Mouse (Mus musculus): Measurements from ENCODE around the gene Rab11fip5. TPM values are rescaled to one million over a fixed set of nuclear protein-coding genes. Genes with fewer than 3 reads are reported as not detected.

Gene Rab11fip5
- 12.2 and 12.4 TPM in 2 replicates for polyA plus RNA-seq (2015; fragmentation: Nextera tagmentation; extraction: Ambion mirVana)

GRCm38 (mm10) chr6:85373951-85374733, at the start of gene Rab11fip5:
TSS of gene Rab11fip5 (minus strand) at chr6:85374634.
- Histone ChIP-seq H3K4me2 (replicated peaks) (peak within 1 kb of the TSS; percentile 63), H3K27ac (peak within 1 kb of the TSS; percentile 76), H3K27me3 (peaks cover 2% of the 10 kb centered on the region; the same call in 1 of the 2 replicates), H3K9me3 (no peaks in the 10 kb centered on the region), H3K36me3 (no peaks in the 10 kb centered on the region), H3K9ac (replicated peaks) (peak within 1 kb of the TSS; percentile 85), H3K4me1 (replicated peaks) (peaks cover 28% of the 10 kb centered on the region), H3K4me3 (replicated peaks) (peak within 1 kb of the TSS; percentile 73)
- under 1% methylated on average over 76 of the region's 80 CpGs for WGBS
- no peak for ATAC-seq

- H3K9me3 ChIP-seq: no peaks in the 10 kb centered on the region
- ATAC-seq: no peak
- H3K4me2 ChIP-seq (replicated peaks): no peak within 1 kb of the TSS
- H3K36me3 ChIP-seq: no peaks in the 10 kb centered on the region
- H3K4me1 ChIP-seq (replicated peaks): no peaks in the 10 kb centered on the region
- peaks cover 19% of the 10 kb centered on the region for H3K27me3 ChIP-seq
- no peak within 1 kb of the TSS for H3K4me3 ChIP-seq (replicated peaks)
- no peak within 1 kb of the TSS for H3K27ac ChIP-seq
- WGBS: 12% methylated on average over 28 of the region's 28 CpGs
- H3K9ac ChIP-seq (replicated peaks): no peak within 1 kb of the TSS
Measured at GRCm38 (mm10) chr6:85423836-85424379, 49.5 kb upstream of the Rab11fip5 start, which contains the start of gene Noto. TSS of gene Noto (plus strand) at chr6:85423886.

GRCm38 (mm10) chr6:85419150-85419549, 44.7 kb upstream of the Rab11fip5 start:
- H3K4me3 ChIP-seq (replicated peaks): no peak overlapping the region
- WGBS: 84% methylated on average over 2 of the region's 2 CpGs
- no peaks in the 10 kb centered on the region for H3K4me1 ChIP-seq (replicated peaks)
- peaks cover 17% of the 10 kb centered on the region for H3K27me3 ChIP-seq
- H3K9me3 ChIP-seq: no peaks in the 10 kb centered on the region
- no peak overlapping the region for H3K4me2 ChIP-seq (replicated peaks)
- no peak for ATAC-seq
- H3K36me3 ChIP-seq: no peaks in the 10 kb centered on the region
- H3K27ac ChIP-seq: no peak overlapping the region
- no peak overlapping the region for H3K9ac ChIP-seq (replicated peaks)

GRCm38 (mm10) chr6:85415829-85416228, 41.4 kb upstream of the Rab11fip5 start:
- H3K4me1 ChIP-seq (replicated peaks): no peaks in the 10 kb centered on the region
- WGBS: 65% methylated on average over 3 of the region's 3 CpGs
- H3K9me3 ChIP-seq: no peaks in the 10 kb centered on the region
- no peak overlapping the region for H3K4me2 ChIP-seq (replicated peaks)
- no peak overlapping the region for H3K27ac ChIP-seq
- no peak for ATAC-seq
- H3K27me3 ChIP-seq: no peaks in the 10 kb centered on the region
- no peak overlapping the region for H3K4me3 ChIP-seq (replicated peaks)
- no peak overlapping the region for H3K9ac ChIP-seq (replicated peaks)
- H3K36me3 ChIP-seq: no peaks in the 10 kb centered on the region

- Histone ChIP-seq H3K4me3 (replicated peaks) (no peak overlapping the region), H3K4me1 (replicated peaks) (peaks cover 15% of the 10 kb centered on the region), H3K27ac (no peak overlapping the region), H3K9me3 (no peaks in the 10 kb centered on the region), H3K4me2 (replicated peaks) (no peak overlapping the region), H3K9ac (replicated peaks) (no peak overlapping the region), H3K27me3 (peaks cover 34% of the 10 kb centered on the region), H3K36me3 (no peaks in the 10 kb centered on the region)
- WGBS: 9% methylated on average over 13 of the region's 13 CpGs
- ATAC-seq: peak; percentile 85
Measured at GRCm38 (mm10) chr6:85410771-85411273, 36.4 kb upstream of the Rab11fip5 start.

GRCm38 (mm10) chr6:85409003-85409402, 34.6 kb upstream of the Rab11fip5 start:
- Histone ChIP-seq H3K4me2 (replicated peaks) (peak overlapping the region; percentile 56), H3K4me3 (replicated peaks) (peak overlapping the region; percentile 30), H3K27me3 (peaks cover 34% of the 10 kb centered on the region), H3K27ac (no peak overlapping the region), H3K9me3 (no peaks in the 10 kb centered on the region), H3K4me1 (replicated peaks) (peaks cover 15% of the 10 kb centered on the region), H3K9ac (replicated peaks) (peak overlapping the region; percentile 57), H3K36me3 (no peaks in the 10 kb centered on the region)
- WGBS: under 1% methylated on average over 31 of the region's 31 CpGs
- ATAC-seq: peak; percentile 26; the same call in 1 of the 2 replicates

GRCm38 (mm10) chr6:85403039-85403438, 28.6 kb upstream of the Rab11fip5 start:
- no peak overlapping the region for H3K9ac ChIP-seq (replicated peaks)
- ATAC-seq: no peak
- H3K27ac ChIP-seq: peak overlapping the region; percentile 78
- 64% methylated on average over 10 of the region's 10 CpGs for WGBS
- no peaks in the 10 kb centered on the region for H3K9me3 ChIP-seq
- H3K4me1 ChIP-seq (replicated peaks): 0 out of 2 replicates have a peak, but pooled peaks cover 11% of the 10 kb centered on the region
- no peak overlapping the region for H3K4me3 ChIP-seq (replicated peaks)
- peaks cover 9% of the 10 kb centered on the region for H3K27me3 ChIP-seq
- no peaks in the 10 kb centered on the region for H3K36me3 ChIP-seq
- H3K4me2 ChIP-seq (replicated peaks): no peak overlapping the region

GRCm38 (mm10) chr6:85402613-85403012, 28.2 kb upstream of the Rab11fip5 start:
- Histone ChIP-seq H3K4me1 (replicated peaks) (0 out of 2 replicates have a peak, but pooled peaks cover 11% of the 10 kb centered on the region), H3K27me3 (peaks cover 5% of the 10 kb centered on the region), H3K4me3 (replicated peaks) (no peak overlapping the region), H3K9me3 (no peaks in the 10 kb centered on the region), H3K36me3 (no peaks in the 10 kb centered on the region), H3K27ac (peak overlapping the region; percentile 63), H3K9ac (replicated peaks) (no peak overlapping the region), H3K4me2 (replicated peaks) (no peak overlapping the region)
- ATAC-seq: no peak
- WGBS: 44% methylated on average over 2 of the region's 2 CpGs

- Histone ChIP-seq H3K9me3 (no peaks in the 10 kb centered on the region), H3K4me3 (replicated peaks) (no peak overlapping the region), H3K27me3 (no peaks in the 10 kb centered on the region), H3K4me2 (replicated peaks) (no peak overlapping the region), H3K9ac (replicated peaks) (no peak overlapping the region), H3K36me3 (no peaks in the 10 kb centered on the region), H3K27ac (no peak overlapping the region), H3K4me1 (replicated peaks) (0 out of 2 replicates have a peak, but pooled peaks cover 11% of the 10 kb centered on the region)
- no peak for ATAC-seq
- 39% methylated on average over 5 of the region's 5 CpGs for WGBS
Measured at GRCm38 (mm10) chr6:85399715-85400114, 25.3 kb upstream of the Rab11fip5 start.

- no peak overlapping the region for H3K27ac ChIP-seq
- no peak overlapping the region for H3K4me2 ChIP-seq (replicated peaks)
- H3K9ac ChIP-seq (replicated peaks): no peak overlapping the region
- H3K36me3 ChIP-seq: no peaks in the 10 kb centered on the region
- no peaks in the 10 kb centered on the region for H3K27me3 ChIP-seq
- H3K4me1 ChIP-seq (replicated peaks): 0 out of 2 replicates have a peak, but pooled peaks cover 3% of the 10 kb centered on the region
- no peak overlapping the region for H3K4me3 ChIP-seq (replicated peaks)
- ATAC-seq: no peak
- 50% methylated on average over 1 of the region's 1 CpGs for WGBS
- H3K9me3 ChIP-seq: no peaks in the 10 kb centered on the region
Measured at GRCm38 (mm10) chr6:85397165-85397564, 22.7 kb upstream of the Rab11fip5 start.

GRCm38 (mm10) chr6:85395360-85395759, 20.9 kb upstream of the Rab11fip5 start:
- Histone ChIP-seq H3K27ac (no peak overlapping the region), H3K9ac (replicated peaks) (no peak overlapping the region), H3K36me3 (no peaks in the 10 kb centered on the region), H3K4me1 (replicated peaks) (0 out of 2 replicates have a peak, but pooled peaks cover 3% of the 10 kb centered on the region), H3K27me3 (no peaks in the 10 kb centered on the region), H3K4me3 (replicated peaks) (no peak overlapping the region), H3K4me2 (replicated peaks) (no peak overlapping the region), H3K9me3 (no peaks in the 10 kb centered on the region)
- no peak for ATAC-seq
- 86% methylated on average over 2 of the region's 2 CpGs for WGBS

GRCm38 (mm10) chr6:85391803-85392202, 17.4 kb upstream of the Rab11fip5 start:
- H3K27me3 ChIP-seq: no peaks in the 10 kb centered on the region
- no peak overlapping the region for H3K4me3 ChIP-seq (replicated peaks)
- no peak for ATAC-seq
- no peaks in the 10 kb centered on the region for H3K4me1 ChIP-seq (replicated peaks)
- no peak overlapping the region for H3K4me2 ChIP-seq (replicated peaks)
- 28% methylated on average over 6 of the region's 7 CpGs for WGBS
- no peak overlapping the region for H3K27ac ChIP-seq
- H3K9ac ChIP-seq (replicated peaks): no peak overlapping the region
- no peaks in the 10 kb centered on the region for H3K36me3 ChIP-seq
- no peaks in the 10 kb centered on the region for H3K9me3 ChIP-seq

All from midbrain, embryonic 13.5 days (tissue).